Mouse (Mus musculus) spleen, postnatal 0 days (tissue): Measurements from ENCODE around the gene Dera. TPM values are rescaled to one million over a fixed set of nuclear protein-coding genes. Genes with fewer than 3 reads are reported as not detected.

Experiments
- polyA plus RNA-seq: library from polyadenylated mRNA; unstranded; fragments of >200 nt; fragmentation: Nextera tagmentation; extraction: Ambion mirVana; gene quantifications from 2 replicates; pipeline ENCODE4 v1.2.1, GENCODE M21; 2015

The Dera gene
- 42.1 and 44.9 TPM in 2 replicates for polyA plus RNA-seq

GRCm38 (mm10) chr6:137754056-137754856 is at the start of gene Dera:
TSS of gene Dera (plus strand) at chr6:137754546.

GRCm38 (mm10) chr6:137734846-137735609 is 19.3 kb upstream of the Dera start, which contains the start of gene Strap:
TSS of gene Strap (plus strand) at chr6:137735078.

Other genes starting within 250 kb of the Dera start
- 10.4 and 14.2 TPM in 2 replicates for gene Eps8, start 99.7 kb upstream of the Dera start, polyA plus RNA-seq
- gene Strap, start 19.5 kb upstream of the Dera start, polyA plus RNA-seq: 80.5 and 86.8 TPM in 2 replicates